Mouse (Mus musculus) urinary bladder, adult 2 months (tissue): ENCODE measurements around the gene Muc4. TPM values are rescaled to one million over a fixed set of nuclear protein-coding genes. Genes with fewer than 3 reads are reported as not detected.

Source experiments
- DNase-seq: peaks from one replicate; pipeline ENCODE4 v3.0.0; 2022; ENCODE audit warnings: low spot score
- polyA plus RNA-seq: library from polyadenylated mRNA; depleted of rRNA; stranded (reverse); fragments of >200 nt; gene quantifications from 2 replicates; pipeline ENCODE4 v1.2.3, GENCODE M21; 2012

The Muc4 gene
- polyA plus RNA-seq, 1 experiment = 0.25 TPM

GRCm38 (mm10) chr16:32803901-32804300 is 68.2 kb downstream of the Muc4 start:
- DNase-seq = no peak

GRCm38 (mm10) chr16:32805151-32805550 is 69.5 kb downstream of the Muc4 start:
- no peak for DNase-seq

- DNase-seq = no peak
Observed at GRCm38 (mm10) chr16:32807408-32808185, 71.9 kb downstream of the Muc4 start.

- DNase-seq = no peak
Observed at GRCm38 (mm10) chr16:32810321-32810720, 74.6 kb downstream of the Muc4 start, which contains the start of gene Smbd1. TSS of gene Smbd1 (minus strand) at chr16:32810477.

- peak; percentile 76 for DNase-seq
Observed at GRCm38 (mm10) chr16:32812888-32813361, 77.2 kb downstream of the Muc4 start.

GRCm38 (mm10) chr16:32813362-32813761 is 77.7 kb downstream of the Muc4 start:
- no peak for DNase-seq

GRCm38 (mm10) chr16:32813771-32814170 is 78.1 kb downstream of the Muc4 start:
- DNase-seq = no peak

- DNase-seq = no peak
Observed at GRCm38 (mm10) chr16:32814539-32814938, 78.9 kb downstream of the Muc4 start.

- no peak for DNase-seq
Observed at GRCm38 (mm10) chr16:32815160-32815605, 79.5 kb downstream of the Muc4 start.

- no peak for DNase-seq
Observed at GRCm38 (mm10) chr16:32818036-32818435, 82.3 kb downstream of the Muc4 start.

- DNase-seq = no peak
Observed at GRCm38 (mm10) chr16:32818441-32818840, 82.8 kb downstream of the Muc4 start.

- DNase-seq = no peak
Observed at GRCm38 (mm10) chr16:32821772-32822449, 86.2 kb downstream of the Muc4 start.

GRCm38 (mm10) chr16:32822450-32822827 is 86.8 kb downstream of the Muc4 start:
- DNase-seq = no peak

- DNase-seq = no peak
Observed at GRCm38 (mm10) chr16:32822881-32823280, 87.2 kb downstream of the Muc4 start.

- DNase-seq = no peak
Observed at GRCm38 (mm10) chr16:32823487-32823886, 87.8 kb downstream of the Muc4 start.

- no peak for DNase-seq
Observed at GRCm38 (mm10) chr16:32824061-32824460, 88.4 kb downstream of the Muc4 start.

- DNase-seq = no peak
Observed at GRCm38 (mm10) chr16:32825380-32825779, 89.7 kb downstream of the Muc4 start.

- DNase-seq = no peak
Observed at GRCm38 (mm10) chr16:32826521-32826920, 90.8 kb downstream of the Muc4 start.

GRCm38 (mm10) chr16:32829104-32829503 is 93.4 kb downstream of the Muc4 start:
- DNase-seq = no peak

GRCm38 (mm10) chr16:32831501-32831900 is 95.8 kb downstream of the Muc4 start:
- no peak for DNase-seq
